Mouse (Mus musculus) splenic B cell, adult 2 months (primary cell): Measurements from ENCODE around the gene Sat2.

Experiments
- DNase-seq: peaks from one replicate; pipeline ENCODE4 v3.0.0-alpha.2; 2011; ENCODE audit warnings: low read depth, low spot score
- H3K27me3 ChIP-seq: 2 replicates; pipeline ENCODE4 v1.6.1; 2012; ENCODE audit warnings: mild to moderate bottlenecking, low read length, moderate library complexity, mixed read lengths; ENCODE audit not compliant: control insufficient read depth, poor library complexity, insufficient read depth, severe bottlenecking
- H3K36me3 ChIP-seq: 2 replicates; pipeline ENCODE4 v1.6.1; 2012; ENCODE audit warnings: mild to moderate bottlenecking, low read length, moderate library complexity, mixed read lengths; ENCODE audit not compliant: control insufficient read depth, poor library complexity, insufficient read depth, severe bottlenecking

Gene Sat2

GRCm38 (mm10) chr11:69589207-69589834 is 32.5 kb upstream of the Sat2 start:
- H3K27me3 ChIP-seq = no peaks in the 10 kb centered on the region
- DNase-seq = no peak
- peaks cover 6% of the 10 kb centered on the region for H3K36me3 ChIP-seq

GRCm38 (mm10) chr11:69590622-69591021 is 31.2 kb upstream of the Sat2 start:
- no peak for DNase-seq
- no peaks in the 10 kb centered on the region for H3K27me3 ChIP-seq
- peaks cover 6% of the 10 kb centered on the region for H3K36me3 ChIP-seq

DNA sequence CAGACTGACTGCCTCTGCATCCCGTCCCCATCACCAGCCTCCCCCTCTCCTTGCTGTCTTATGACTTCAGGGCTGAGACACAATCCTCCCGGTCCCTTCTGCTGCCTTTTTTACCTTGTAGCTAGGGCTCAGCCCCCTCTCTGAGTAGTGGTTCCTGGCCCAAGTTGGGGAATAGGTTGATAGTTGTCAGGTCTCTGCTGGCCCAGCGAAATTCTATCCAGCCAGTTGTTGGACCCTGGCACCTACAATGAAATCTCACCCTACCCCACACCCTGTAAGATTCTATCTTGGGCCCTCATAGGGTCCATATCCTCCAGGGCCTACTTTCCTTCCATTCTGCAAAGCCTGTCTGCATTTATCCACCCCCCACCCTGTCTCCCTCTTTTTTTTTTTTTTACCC is 30.4 kb upstream of the Sat2 start:
- no peaks in the 10 kb centered on the region for H3K27me3 ChIP-seq
- DNase-seq = no peak
- H3K36me3 ChIP-seq = peaks cover 6% of the 10 kb centered on the region

- Histone ChIP-seq H3K27me3 (no peaks in the 10 kb centered on the region), H3K36me3 (peaks cover 6% of the 10 kb centered on the region)
- DNase-seq = no peak
Observed at GRCm38 (mm10) chr11:69591899-69592637, 29.8 kb upstream of the Sat2 start.

DNA sequence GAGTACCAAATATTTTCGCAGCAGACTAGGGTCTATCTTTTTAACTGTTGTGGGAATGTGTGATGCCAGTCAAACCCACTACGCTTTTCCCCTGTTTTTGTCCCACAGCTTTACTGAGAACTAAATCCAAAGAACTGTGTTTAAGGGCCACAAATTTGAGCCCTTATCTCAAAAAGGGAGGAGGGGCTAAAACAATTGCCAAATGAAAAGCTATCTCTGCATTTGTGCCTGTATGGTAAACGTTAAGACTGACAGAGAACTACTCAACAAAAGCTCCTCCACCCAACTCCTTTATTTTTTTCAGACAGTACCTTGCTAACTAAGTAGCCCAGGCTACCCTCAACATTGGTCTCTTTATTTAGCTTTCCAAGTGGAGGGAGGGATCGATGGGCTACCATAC is 29.0 kb upstream of the Sat2 start:
- peaks cover 4% of the 10 kb centered on the region; the same call in 1 of the 2 replicates for H3K36me3 ChIP-seq
- DNase-seq = no peak
- no peaks in the 10 kb centered on the region for H3K27me3 ChIP-seq

DNA sequence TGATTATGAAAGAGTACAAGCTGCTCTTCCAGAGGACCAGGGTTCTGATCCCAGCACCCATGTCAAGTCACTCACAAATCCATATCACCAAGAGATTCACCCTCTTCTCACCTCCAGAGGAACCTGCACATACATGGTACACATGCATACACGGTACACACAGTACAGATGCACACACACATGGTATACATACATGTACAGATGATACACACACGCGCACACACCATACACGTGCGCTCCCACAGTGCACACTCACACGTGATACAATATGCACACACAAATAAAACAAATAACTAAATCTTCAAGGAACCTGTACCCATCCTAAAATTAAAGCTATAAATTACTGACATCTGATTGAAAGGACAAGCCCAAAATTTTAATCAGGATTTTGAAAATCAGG is 27.0 kb upstream of the Sat2 start:
- DNase-seq = no peak
- Histone ChIP-seq H3K36me3 (peaks cover 4% of the 10 kb centered on the region; the same call in 1 of the 2 replicates), H3K27me3 (no peaks in the 10 kb centered on the region)

GRCm38 (mm10) chr11:69599436-69599835 is 22.4 kb upstream of the Sat2 start:
- H3K27me3 ChIP-seq = no peaks in the 10 kb centered on the region; the same call in 1 of the 2 replicates
- no peak for DNase-seq
- no peaks in the 10 kb centered on the region for H3K36me3 ChIP-seq

DNA sequence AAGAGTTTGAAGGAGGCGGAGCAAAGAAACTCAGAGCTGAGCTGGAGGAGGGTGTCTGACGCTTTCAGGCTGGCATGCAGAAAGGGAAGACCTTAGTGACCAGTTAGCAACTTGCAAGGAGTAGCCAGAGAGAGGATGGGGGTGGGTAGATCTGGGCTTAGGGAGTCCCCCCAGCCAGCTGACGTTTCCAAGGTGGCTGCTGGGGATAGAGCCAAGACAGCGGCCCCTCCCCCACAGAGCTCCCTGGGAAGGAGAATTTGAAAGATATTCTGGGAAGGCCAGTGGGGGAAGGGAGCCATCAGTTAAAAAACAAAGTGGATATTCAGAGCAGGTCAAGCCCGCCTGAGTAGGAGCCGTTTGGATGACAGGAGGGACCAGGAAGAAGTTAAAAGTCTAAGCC is 21.7 kb upstream of the Sat2 start:
- Histone ChIP-seq H3K27me3 (no peaks in the 10 kb centered on the region; the same call in 1 of the 2 replicates), H3K36me3 (no peaks in the 10 kb centered on the region)
- DNase-seq = no peak

- no peak for DNase-seq
- H3K36me3 ChIP-seq = no peaks in the 10 kb centered on the region
- H3K27me3 ChIP-seq = no peaks in the 10 kb centered on the region; the same call in 1 of the 2 replicates
Observed at GRCm38 (mm10) chr11:69601768-69602167, 20.1 kb upstream of the Sat2 start.

DNA sequence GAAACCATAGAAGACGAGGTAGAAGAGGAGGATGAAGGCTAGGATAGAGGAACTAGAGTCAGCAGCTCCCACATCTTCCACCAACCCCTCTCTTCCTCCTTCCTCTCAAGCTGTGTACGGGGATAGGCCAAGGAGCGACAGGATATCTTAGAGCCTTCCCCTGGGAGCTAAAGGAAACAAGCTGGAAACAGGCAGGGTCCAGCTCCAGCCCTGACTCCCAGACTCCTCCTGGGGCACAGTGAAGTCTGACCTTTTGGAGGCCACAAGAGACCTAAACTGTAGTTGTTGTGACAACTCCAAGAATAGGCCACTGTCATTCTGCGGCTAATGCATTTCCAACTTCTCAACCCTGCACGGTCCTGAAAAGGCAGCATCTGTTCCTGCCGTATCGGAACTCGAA is 18.3 kb upstream of the Sat2 start:
- no peaks in the 10 kb centered on the region; the same call in 1 of the 2 replicates for H3K27me3 ChIP-seq
- no peak for DNase-seq
- no peaks in the 10 kb centered on the region for H3K36me3 ChIP-seq

- DNase-seq = no peak
- Histone ChIP-seq H3K36me3 (no peaks in the 10 kb centered on the region), H3K27me3 (no peaks in the 10 kb centered on the region; the same call in 1 of the 2 replicates)
Observed at GRCm38 (mm10) chr11:69604347-69604746, 17.5 kb upstream of the Sat2 start.

DNA sequence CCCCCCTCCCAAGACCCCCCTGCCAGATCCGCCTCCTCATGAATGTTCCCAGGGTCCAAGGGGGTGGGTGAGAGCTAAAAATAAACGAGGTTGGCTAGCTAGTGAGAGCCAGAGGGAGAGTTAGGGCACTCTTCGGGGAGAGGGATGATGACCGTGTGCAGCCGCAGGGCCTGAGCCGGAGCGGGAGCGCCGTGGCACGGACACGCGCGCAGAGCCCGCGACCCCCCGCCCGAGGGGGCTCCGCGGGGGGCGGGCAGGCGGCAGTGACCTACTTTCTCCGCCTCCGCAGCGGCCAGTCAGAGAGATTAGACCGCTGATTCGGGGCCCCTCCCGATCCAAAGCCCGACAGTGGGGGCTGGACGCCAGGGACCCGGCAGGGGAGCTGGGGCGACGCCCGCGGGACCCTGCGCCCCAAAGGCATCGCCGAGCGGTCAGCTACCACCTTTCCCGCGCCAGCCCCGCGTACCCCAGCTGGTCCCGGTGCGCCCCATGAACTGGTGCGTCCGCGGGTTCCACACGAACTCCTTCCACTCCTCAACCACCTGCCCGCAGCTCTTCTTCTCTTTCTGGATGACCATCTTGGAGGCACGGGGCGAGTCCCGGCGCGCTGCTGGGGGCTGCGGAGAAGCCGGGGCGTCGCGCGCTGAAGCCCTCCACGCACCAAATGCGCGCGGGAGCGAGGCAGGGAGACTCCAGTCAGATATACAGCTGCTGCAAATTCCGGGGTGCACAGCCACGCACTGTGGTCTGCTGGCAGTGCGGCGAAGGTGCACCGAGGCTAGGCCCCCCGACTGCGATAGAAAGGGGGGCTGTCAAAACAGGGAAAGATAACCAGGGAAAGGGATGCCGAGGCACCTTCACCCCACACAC is 16.8 kb upstream of the Sat2 start:
- Histone ChIP-seq H3K36me3 (no peaks in the 10 kb centered on the region), H3K27me3 (no peaks in the 10 kb centered on the region; the same call in 1 of the 2 replicates)
- DNase-seq = no peak

DNA sequence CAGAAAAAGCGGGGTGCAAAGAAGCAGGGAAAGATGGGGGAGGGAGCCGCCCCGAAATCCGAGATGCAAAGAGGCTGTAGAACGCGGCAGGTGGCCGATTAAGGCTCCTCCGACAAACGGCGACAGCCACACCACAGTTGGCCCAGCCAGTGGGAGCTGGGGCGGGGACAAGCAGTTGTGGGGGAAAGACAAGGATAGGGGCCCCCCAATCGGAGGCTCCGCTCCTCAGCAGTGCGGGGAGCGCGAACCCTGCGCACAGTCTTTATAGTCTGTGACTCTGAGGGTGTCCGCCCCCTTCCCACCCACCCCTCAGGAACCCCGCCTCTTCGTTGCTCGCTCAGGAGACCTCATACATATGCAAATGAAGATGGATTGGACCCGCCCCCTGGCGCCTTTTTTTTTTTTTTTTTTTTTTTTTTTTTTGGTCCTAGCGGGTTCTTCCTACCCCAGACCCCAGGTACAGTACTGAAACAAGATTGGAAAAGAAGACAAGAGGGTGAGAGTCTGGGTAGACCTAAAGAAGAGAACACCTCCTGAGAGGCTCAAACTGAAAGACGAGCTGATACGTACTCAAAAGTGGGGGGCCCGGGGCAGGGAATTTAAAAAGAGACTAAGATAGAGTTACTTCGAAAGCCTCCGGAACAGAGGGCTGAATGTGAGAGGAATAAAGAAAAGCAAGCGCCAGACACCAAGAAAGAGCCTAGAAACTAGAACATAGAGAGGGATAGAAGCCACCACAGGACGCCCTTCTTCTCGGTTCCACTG is 15.9 kb upstream of the Sat2 start, which contains the start of gene Atp1b2:
Gene Atp1b2 (minus strand): TSS at position 217 of the 765 bp plus-strand sequence.
- Histone ChIP-seq H3K27me3 (no peaks in the 10 kb centered on the region; the same call in 1 of the 2 replicates), H3K36me3 (no peaks in the 10 kb centered on the region)
- peak; percentile 71 for DNase-seq

GRCm38 (mm10) chr11:69606491-69606795 is 15.4 kb upstream of the Sat2 start:
- Histone ChIP-seq H3K36me3 (no peaks in the 10 kb centered on the region), H3K27me3 (peaks cover 1% of the 10 kb centered on the region)
- no peak for DNase-seq
